In genomic region chr11:71288243-71288642, GRCm38 (mm10) we compare ENCODE assay signal across 15 mouse cellular contexts. TPM values are rescaled to one million over a fixed set of nuclear protein-coding genes. Genes with fewer than 3 reads are reported as not detected.
"Had no signal": no experiment of that assay in that cellular context is flagged by ENCODE, and none has a peak within 500 bp of the region (broad histone marks: within the 10 kb centered on the region; RNA-seq: fewer than 3 reads in every experiment).

No protein-coding gene starts in this region.

RNA-seq across cellular contexts. Expression of gene Nlrp1b, which starts 57.7 kb away (rescaled TPM):
- total RNA-seq: megakaryocyte-erythroid progenitor cell, adult 5-6 weeks; midbrain, postnatal 0 days had no signal
- polyA plus RNA-seq: limb, embryonic 10.5 days; limb, embryonic 11.5 days; limb, embryonic 12.5 days; limb, embryonic 13.5 days; liver, embryonic 13.5 days; lung, embryonic 15.5 days; midbrain, embryonic 10.5 days; midbrain, embryonic 11.5 days; midbrain, embryonic 12.5 days; midbrain, embryonic 14.5 days; midbrain, embryonic 15.5 days; midbrain, embryonic 16.5 days; midbrain, postnatal 0 days; neural tube, embryonic 11.5 days had no signal
